ENCODE assay signal across 8 mouse cellular contexts in genomic region chr4:150283993-150284392, GRCm38 (mm10). TPM values are rescaled to one million over a fixed set of nuclear protein-coding genes. Genes with fewer than 3 reads are reported as not detected.
A peak's percentile ranks its signal among the peaks of the same experiment; 100 is the strongest.
DNase-seq lines count a peak whose midpoint lies in the region; ATAC-seq and TF ChIP-seq lines count a peak whose summit lies in the region.

No protein-coding gene starts in this region.

- peak; percentile 53 for TF ChIP-seq CTCF in heart, postnatal 0 days (IDR thresholded peaks at IDR 0.05; ENCODE audit: low read depth)

- H3K9ac ChIP-seq in heart, postnatal 0 days (replicated peaks; ENCODE audit: low read depth, low read length): 0 out of 2 replicates have a peak overlapping the region, but pooled peaks have one; percentile 24
- peak overlapping the region; percentile 32; the same call in 1 of the 2 replicates for H3K9ac ChIP-seq in limb, embryonic 11.5 days (ENCODE audit: low read length)
- H3K9ac ChIP-seq in neural tube, embryonic 13.5 days: peak overlapping the region; percentile 100

- no peak overlapping the region for H3K4me3 ChIP-seq in heart, postnatal 0 days (ENCODE audit: low read depth, low read length)
- peak overlapping the region; percentile 99; the same call in 1 of the 2 replicates for H3K4me3 ChIP-seq in limb, embryonic 11.5 days (ENCODE audit: low read depth, low read length)
- peak overlapping the region; percentile 100 for H3K4me3 ChIP-seq in neural tube, embryonic 13.5 days

- H3K4me2 ChIP-seq in heart, postnatal 0 days (ENCODE audit: low read depth, low read length): peak overlapping the region; percentile 73
- H3K4me2 ChIP-seq in limb, embryonic 11.5 days (ENCODE audit: low read depth, severe bottlenecking): peak overlapping the region; percentile 56
- H3K4me2 ChIP-seq in neural tube, embryonic 13.5 days: peak overlapping the region; percentile 85

- no peaks in the 10 kb centered on the region for H3K36me3 ChIP-seq in heart, postnatal 0 days (replicated peaks; ENCODE audit: control insufficient read depth, insufficient read depth, low read length)
- no peaks in the 10 kb centered on the region for H3K36me3 ChIP-seq in limb, embryonic 11.5 days (ENCODE audit: control insufficient read depth, insufficient read depth, low read length)
- H3K36me3 ChIP-seq in neural tube, embryonic 13.5 days: no peaks in the 10 kb centered on the region

- ATAC-seq in heart, postnatal 0 days (ENCODE audit: insufficient read depth, low read depth): no peak
- no peak for ATAC-seq in limb, embryonic 11.5 days (ENCODE audit: insufficient number of reproducible peaks, low FRiP score, low TSS enrichment, low read depth)
- no peak for ATAC-seq in neural tube, embryonic 13.5 days (ENCODE audit: low read depth)

- TF ChIP-seq EP300 in heart, postnatal 0 days (IDR thresholded peaks at IDR 0.05; ENCODE audit: low read depth): no peak

- intact Hi-C loops in left cerebral cortex, postnatal 36 days (cut with DNase I): loop anchor here (5.0 kb wide), 2 partner anchors 58 to 178 kb away; no protein-coding TSS in a partner anchor

- peaks cover 13% of the 10 kb centered on the region for H3K4me1 ChIP-seq in heart, postnatal 0 days (ENCODE audit: control insufficient read depth, insufficient read depth)
- peaks cover 8% of the 10 kb centered on the region for H3K4me1 ChIP-seq in limb, embryonic 11.5 days (ENCODE audit: control insufficient read depth, insufficient read depth, low read length)
- H3K4me1 ChIP-seq in neural tube, embryonic 13.5 days (replicated peaks): peaks cover 66% of the 10 kb centered on the region

- WGBS in heart, postnatal 0 days: 22% methylated on average over 6 of the region's 6 CpGs
- WGBS in limb, embryonic 11.5 days: 5% methylated on average over 6 of the region's 6 CpGs
- 2% methylated on average over 6 of the region's 6 CpGs for WGBS in neural tube, embryonic 13.5 days

- no peaks in the 10 kb centered on the region for H3K9me3 ChIP-seq in heart, postnatal 0 days (replicated peaks; ENCODE audit: control insufficient read depth, low read length)
- no peaks in the 10 kb centered on the region for H3K9me3 ChIP-seq in limb, embryonic 11.5 days (ENCODE audit: control insufficient read depth, low read length)
- H3K9me3 ChIP-seq in neural tube, embryonic 13.5 days: no peaks in the 10 kb centered on the region

- no peak overlapping the region for H3K27ac ChIP-seq in heart, postnatal 0 days (ENCODE audit: low read depth)
- H3K27ac ChIP-seq in limb, embryonic 11.5 days (replicated peaks; ENCODE audit: low read depth, low read length): no peak overlapping the region
- H3K27ac ChIP-seq in neural tube, embryonic 13.5 days (replicated peaks): peak overlapping the region; percentile 99

- DNase-seq in heart, adult 18-20 months: peak; percentile 12 to 34
- no peak for DNase-seq in heart, adult 9 months (ENCODE audit: low spot score in 2 of 2)
- peak; percentile 51 for DNase-seq in cerebellum, adult 9-11 months
- DNase-seq in heart, postnatal 0 days (ENCODE audit: low spot score): no peak
- no peak for DNase-seq in limb, embryonic 11.5 days (ENCODE audit: low spot score)
- no peak for DNase-seq in left cerebral cortex, postnatal 36 days (ENCODE audit: low spot score in 2 of 2)
- no peak for DNase-seq in layer of hippocampus, adult 8-10 months (ENCODE audit: low spot score in 2 of 2)

- no peaks in the 10 kb centered on the region for H3K27me3 ChIP-seq in heart, postnatal 0 days (ENCODE audit: control insufficient read depth, insufficient read depth, low read length)
- H3K27me3 ChIP-seq in limb, embryonic 11.5 days (ENCODE audit: control insufficient read depth, insufficient read depth, low read length): no peaks in the 10 kb centered on the region
- no peaks in the 10 kb centered on the region for H3K27me3 ChIP-seq in neural tube, embryonic 13.5 days

RNA-seq across cellular contexts. Expression of gene Rere, which starts 2.5 kb away (rescaled TPM):
- total RNA-seq in heart, adult 18-20 months (2021): 10 to 100 TPM; 39.6 to 46.7 TPM
- total RNA-seq in heart, postnatal 0 days (2014; rRNA removed; ENCODE audit: low replicate concordance): 13.9 and 17.9 TPM in 2 replicates
- polyA plus RNA-seq in heart, postnatal 0 days (2015; fragmentation: Nextera tagmentation; extraction: Ambion mirVana): 11.9 and 14.6 TPM in 2 replicates
- polyA plus RNA-seq in limb, embryonic 11.5 days (2014; fragmentation: Nextera tagmentation; extraction: Ambion mirVana): 37.9 and 44.9 TPM in 2 replicates
- 41.2 and 50.0 TPM in 2 replicates for polyA plus RNA-seq in neural tube, embryonic 13.5 days (2015; fragmentation: Nextera tagmentation; extraction: Ambion mirVana)
- total RNA-seq in left cerebral cortex, postnatal 36 days (2021): 100 to 1,000 TPM in 1 of 2 experiments, 10 to 100 TPM in 1; 86.7 to 131 TPM
- 100 to 1,000 TPM; 105 to 123 (median 113) TPM for total RNA-seq in layer of hippocampus, adult 8-10 months (2022)

RNA-seq across cellular contexts. Expression of gene Eno1, which starts 47.5 kb away (rescaled TPM):
- 100 to 1,000 TPM; 118 to 148 TPM for total RNA-seq in heart, adult 18-20 months (2021)
- total RNA-seq in heart, postnatal 0 days (2014; rRNA removed; ENCODE audit: low replicate concordance): 525 and 625 TPM in 2 replicates
- polyA plus RNA-seq in heart, postnatal 0 days (2015; fragmentation: Nextera tagmentation; extraction: Ambion mirVana): 999 and 1,074 TPM in 2 replicates
- polyA plus RNA-seq in limb, embryonic 11.5 days (2014; fragmentation: Nextera tagmentation; extraction: Ambion mirVana): 2,196 and 2,311 TPM in 2 replicates
- polyA plus RNA-seq in neural tube, embryonic 13.5 days (2015; fragmentation: Nextera tagmentation; extraction: Ambion mirVana): 1,151 and 1,235 TPM in 2 replicates
- total RNA-seq in left cerebral cortex, postnatal 36 days (2021): 100 to 1,000 TPM; 416 to 459 TPM
- 100 to 1,000 TPM; 419 to 457 (median 441) TPM for total RNA-seq in layer of hippocampus, adult 8-10 months (2022)

Comparison
In these comparisons a context has a peak if more than half of its experiments do, and no peak if none do; other contexts are left out.
1. DNase-seq: peak in heart, adult 18-20 months (2 of 2) and cerebellum, adult 9-11 months (single experiment); none in heart, adult 9 months (0 of 2), heart, postnatal 0 days (single experiment), limb, embryonic 11.5 days (single experiment), left cerebral cortex, postnatal 36 days (0 of 2) and layer of hippocampus, adult 8-10 months (0 of 2).
2. H3K9ac ChIP-seq: peak in every context shown above with its lines; median percentile 100 in neural tube, embryonic 13.5 days; 32 in limb, embryonic 11.5 days; 24 in heart, postnatal 0 days.
3. Peak in every context shown above with its lines, with median percentiles within 50 percentile points of each other: H3K4me2 ChIP-seq.